Mouse (Mus musculus): ENCODE measurements around the gene Otub1.

- TF ChIP-seq CTCF (IDR thresholded peaks at IDR 0.05; ENCODE audit: low read depth): no peak
- TF ChIP-seq EP300 (IDR thresholded peaks at IDR 0.05; ENCODE audit: low read depth): no peak
Measured at GRCm38 (mm10) chr19:7200427-7200826, 5.7 kb downstream of the Otub1 start.
